Mouse (Mus musculus) Patski (cell line): Measurements from ENCODE around the gene Msrb1. TPM values are rescaled to one million over a fixed set of nuclear protein-coding genes. Genes with fewer than 3 reads are reported as not detected.
A peak's percentile ranks its signal among the peaks of the same experiment; 100 is the strongest.

Source experiments
- ATAC-seq: fragments of 100-300 bp; one replicate; pipeline ENCODE4 v1.8.0; 2021
- CTCF ChIA-PET: fragments of 350-600 bp; sonication (Branson Sonifier 250); formaldehyde crosslinking; loops from one replicate; lab custom pipeline; 2022; ENCODE audit warnings: inconsistent platforms; lab: Charles Lee
- POLR2A ChIA-PET: fragments of 350-600 bp; sonication (Branson Sonifier 250); formaldehyde crosslinking; loops from one replicate; lab custom pipeline; 2022; ENCODE audit warnings: antibody characterized with exemption, inconsistent platforms; lab: Charles Lee
- DNase-seq: peaks from one replicate; pipeline ENCODE4 v3.0.0-alpha.2; 2011; ENCODE audit warnings: low read depth, low spot score
- H3K27me3 ChIP-seq: fragments of 371-371 bp; one replicate; pipeline ENCODE4 v1.5.1; 2021
- CTCF ChIP-seq: fragments of 100-300 bp; IDR thresholded peaks from one replicate; pipeline ENCODE4 v1.5.1; 2021
- in situ Hi-C: fragments of 300-500 bp; cut with MboI; formaldehyde crosslinking; loops from 3 replicates; pipeline ENCODE4 v1.11.1; 2018; ENCODE audit warnings: low pct_unique_long_range_greater_than_20kb, mixed read lengths
- polyA plus RNA-seq: library from polyadenylated mRNA; unstranded; gene quantifications from one replicate; pipeline ENCODE4 v1.2.3, GENCODE M21; 2021

The Msrb1 gene
- polyA plus RNA-seq, 1 experiment from 2014 or later: 100 TPM

- DNase-seq: no peak
- in situ Hi-C loops: no loop called here
- ChIA-PET CTCF (interaction anchor here (0.7 to 1.3 kb wide), 2 partner anchors 16 to 35 kb away, joined by 3 to 4 read pairs; no protein-coding TSS in a partner anchor), POLR2A (interaction anchor here (0.6 kb wide), 1 partner anchor 9 kb away, joined by 4 read pairs; the partner anchor contains the start of gene Hs3st6)
- no peak for ATAC-seq
- H3K27me3 ChIP-seq: no peaks in the 10 kb centered on the region
- no peak for TF ChIP-seq CTCF
Measured at GRCm38 (mm10) chr17:24761121-24761520, 24.7 kb downstream of the Msrb1 start.

GRCm38 (mm10) chr17:24765016-24765905 lies 28.8 kb downstream of the Msrb1 start:
- CTCF ChIA-PET: interaction anchor here (1.3 to 1.7 kb wide), 3 partner anchors 13 to 52 kb away, joined by 4 to 7 read pairs (median 6); partner anchors contain the start of gene Hs3st6
- POLR2A ChIA-PET: interaction anchor here (0.7 to 1.5 kb wide), 3 partner anchors 12 to 30 kb away, joined by 3 to 4 read pairs (median 3); no protein-coding TSS in a partner anchor
- in situ Hi-C loops: no loop called here
- ATAC-seq (peak; percentile 9), DNase-seq (no peak)
- TF ChIP-seq CTCF: no peak
- no peaks in the 10 kb centered on the region for H3K27me3 ChIP-seq

- in situ Hi-C loops: no loop called here
- ATAC-seq (peak; percentile 55), DNase-seq (peak; percentile 74)
- ChIA-PET POLR2A (interaction anchor here (1.5 kb wide), 1 partner anchor 13 kb away, joined by 3 read pairs; no protein-coding TSS in a partner anchor), CTCF (no interaction called here)
- H3K27me3 ChIP-seq: no peaks in the 10 kb centered on the region
- no peak for TF ChIP-seq CTCF
Measured at GRCm38 (mm10) chr17:24766266-24766875, 29.9 kb downstream of the Msrb1 start.

- ChIA-PET POLR2A (interaction anchor here (0.6 kb wide), 1 partner anchor 71 kb away, joined by 3 read pairs; the partner anchor contains the start of gene Hagh), CTCF (no interaction called here)
- ATAC-seq (no peak), DNase-seq (no peak)
- no peaks in the 10 kb centered on the region for H3K27me3 ChIP-seq
- TF ChIP-seq CTCF: no peak
- in situ Hi-C loops: no loop called here
Measured at GRCm38 (mm10) chr17:24769146-24769545, 32.7 kb downstream of the Msrb1 start.

GRCm38 (mm10) chr17:24773241-24773640 lies 36.8 kb downstream of the Msrb1 start:
- POLR2A ChIA-PET: no interaction called here
- DNase-seq: no peak
- TF ChIP-seq CTCF: no peak
- CTCF ChIA-PET: no interaction called here
- in situ Hi-C loops: no loop called here
- no peak for ATAC-seq
- no peaks in the 10 kb centered on the region for H3K27me3 ChIP-seq

GRCm38 (mm10) chr17:24775173-24775572 lies 38.7 kb downstream of the Msrb1 start:
- in situ Hi-C loops: no loop called here
- ChIA-PET POLR2A (no interaction called here), CTCF (no interaction called here)
- DNase-seq (no peak), ATAC-seq (no peak)
- no peak for TF ChIP-seq CTCF
- no peaks in the 10 kb centered on the region for H3K27me3 ChIP-seq

- H3K27me3 ChIP-seq: no peaks in the 10 kb centered on the region
- ATAC-seq (no peak), DNase-seq (no peak)
- ChIA-PET POLR2A (no interaction called here), CTCF (no interaction called here)
- in situ Hi-C loops: no loop called here
- no peak for TF ChIP-seq CTCF
Measured at GRCm38 (mm10) chr17:24777073-24777472, 40.6 kb downstream of the Msrb1 start.

- no peak for DNase-seq
- H3K27me3 ChIP-seq: peaks cover 5% of the 10 kb centered on the region
- in situ Hi-C loops: no loop called here
- no peak for ATAC-seq
- TF ChIP-seq CTCF: no peak
- POLR2A ChIA-PET: no interaction called here
- CTCF ChIA-PET: interaction anchor here (1.2 to 1.4 kb wide), 2 partner anchors 35 to 52 kb away, joined by 3 to 5 read pairs; no protein-coding TSS in a partner anchor
Measured at GRCm38 (mm10) chr17:24780821-24781220, 44.4 kb downstream of the Msrb1 start.

GRCm38 (mm10) chr17:24792190-24792589 lies 55.7 kb downstream of the Msrb1 start:
- no peak for TF ChIP-seq CTCF
- peaks cover 9% of the 10 kb centered on the region for H3K27me3 ChIP-seq
- CTCF ChIA-PET: interaction anchor here (1.7 kb wide), 1 partner anchor 8 kb away, joined by 4 read pairs; no protein-coding TSS in a partner anchor
- ATAC-seq (no peak), DNase-seq (no peak)
- in situ Hi-C loops: no loop called here
- POLR2A ChIA-PET: no interaction called here

Other genes starting within 250 kb of the Msrb1 start
- gene Caskin1, start 248.0 kb upstream of the Msrb1 start, polyA plus RNA-seq: 1.0 TPM
- 154 TPM for gene Traf7, start 208.7 kb upstream of the Msrb1 start, polyA plus RNA-seq
- 0.40 TPM for gene Rab26, start 202.4 kb upstream of the Msrb1 start, polyA plus RNA-seq
- 41.0 TPM for gene Pkd1, start 186.8 kb upstream of the Msrb1 start, polyA plus RNA-seq
- gene Tsc2, start 104.0 kb upstream of the Msrb1 start, polyA plus RNA-seq: 93.5 TPM
- gene Nthl1, start 104.0 kb upstream of the Msrb1 start, polyA plus RNA-seq: 33.4 TPM
- gene Slc9a3r2, start 86.3 kb upstream of the Msrb1 start, polyA plus RNA-seq: 32.3 TPM
- not detected for gene Npw, start 78.2 kb upstream of the Msrb1 start, polyA plus RNA-seq
- 48.0 TPM for gene Zfp598, start 67.0 kb upstream of the Msrb1 start, polyA plus RNA-seq
- gene Syngr3, start 46.7 kb upstream of the Msrb1 start, polyA plus RNA-seq: 2.7 TPM
- gene Gfer, start 40.5 kb upstream of the Msrb1 start, polyA plus RNA-seq: 47.6 TPM
- gene Noxo1, start 40.4 kb upstream of the Msrb1 start, polyA plus RNA-seq: 2.4 TPM
- gene Tbl3, start 29.0 kb upstream of the Msrb1 start, polyA plus RNA-seq: 66.1 TPM
- gene Rnf151, start 18.6 kb upstream of the Msrb1 start, polyA plus RNA-seq: 0.08 TPM
- gene Rps2, start 18.5 kb upstream of the Msrb1 start, polyA plus RNA-seq: 1,141 TPM
- 362 TPM for gene Ndufb10, start 12.2 kb upstream of the Msrb1 start, polyA plus RNA-seq
- gene Rpl3l, start 8.8 kb upstream of the Msrb1 start, polyA plus RNA-seq: 0.15 TPM
- 2.9 TPM for gene Hs3st6, start 16.3 kb downstream of the Msrb1 start, polyA plus RNA-seq
- gene Meiob, start 67.6 kb downstream of the Msrb1 start, polyA plus RNA-seq: 0.09 TPM
- 116 TPM for gene Hagh, start 103.5 kb downstream of the Msrb1 start, polyA plus RNA-seq
- gene Fahd1, start 113.7 kb downstream of the Msrb1 start, polyA plus RNA-seq: 41.2 TPM
- gene Igfals, start 129.4 kb downstream of the Msrb1 start, polyA plus RNA-seq: 0.12 TPM
- gene Nubp2, start 149.7 kb downstream of the Msrb1 start, polyA plus RNA-seq: 49.8 TPM
- 32.4 TPM for gene Spsb3, start 150.0 kb downstream of the Msrb1 start, polyA plus RNA-seq
- gene Eme2, start 158.4 kb downstream of the Msrb1 start, polyA plus RNA-seq: 21.4 TPM
- gene Mrps34, start 158.5 kb downstream of the Msrb1 start, polyA plus RNA-seq: 115 TPM
- 39.8 TPM for gene Nme3, start 159.9 kb downstream of the Msrb1 start, polyA plus RNA-seq
- 66.3 TPM for gene Mapk8ip3, start 200.3 kb downstream of the Msrb1 start, polyA plus RNA-seq
- 50.2 TPM for gene Jpt2, start 224.0 kb downstream of the Msrb1 start, polyA plus RNA-seq